Mouse (Mus musculus) heart, postnatal 0 days (tissue): Measurements from ENCODE around the gene Ppp1r9b.

ENCODE experiments used
- CTCF ChIP-seq: IDR thresholded peaks from 2 replicates; pipeline ENCODE4 v1.5.1; 2016; ENCODE audit warnings: antibody characterized with exemption, control low read depth, low read depth
- EP300 ChIP-seq: IDR thresholded peaks from 2 replicates; pipeline ENCODE4 v1.6.1; 2016; ENCODE audit warnings: antibody characterized with exemption, low read depth

DNA sequence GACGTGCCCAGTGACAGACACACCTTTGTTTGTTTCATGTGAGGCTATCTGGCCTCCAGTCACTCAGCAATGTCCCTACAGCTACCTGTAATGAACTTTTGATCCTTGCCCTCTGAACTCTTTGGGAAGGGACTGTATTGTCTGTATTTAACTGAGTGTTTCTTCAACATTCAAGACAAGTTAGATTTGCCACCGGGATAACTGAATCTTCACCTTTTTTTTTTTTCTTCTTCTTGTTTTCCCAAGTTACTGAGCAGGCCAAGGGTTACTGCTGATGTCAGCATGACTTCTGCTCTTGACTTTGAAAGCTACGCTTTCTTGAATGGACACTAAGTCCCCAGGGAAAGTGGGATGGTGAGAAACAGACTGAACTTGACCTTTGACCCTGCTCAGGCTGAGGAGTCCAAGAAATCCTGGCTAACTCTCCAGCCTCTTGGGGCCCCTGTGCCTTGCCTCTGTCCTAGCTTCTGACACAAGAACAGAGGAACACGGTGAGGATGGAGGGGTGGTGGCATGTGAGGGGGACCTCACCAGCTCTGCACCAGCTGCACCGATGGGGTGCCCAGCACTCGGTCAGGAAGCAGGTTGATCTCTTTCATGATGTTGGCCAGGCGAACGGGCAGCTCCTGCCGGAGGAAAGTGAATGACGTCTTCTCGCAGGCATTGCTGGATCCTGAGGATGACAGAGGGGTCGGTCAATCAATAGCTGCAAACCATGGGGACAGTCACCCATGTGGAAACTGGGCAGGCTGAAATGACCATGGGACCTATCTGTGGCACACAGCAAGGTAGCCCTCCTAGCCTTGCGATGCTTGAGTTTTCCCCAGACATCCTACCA is 48.2 kb downstream of the Ppp1r9b start:
- TF ChIP-seq EP300 = no peak
- TF ChIP-seq CTCF = no peak
